Mouse (Mus musculus): Measurements from ENCODE around the gene Gm12166. TPM values are rescaled to one million over a fixed set of nuclear protein-coding genes. Genes with fewer than 3 reads are reported as not detected.

Gene Gm12166
- total RNA-seq, 2 experiments from 2014 or later: 1.2 to 2.8 TPM

- intact Hi-C loops (cut with DNase I): no loop called here
- DNase-seq (ENCODE audit: low spot score in 2 of 2): no peak
Observed at GRCm38 (mm10) chr11:46075507-46075906, 23.4 kb upstream of the Gm12166 start.

- intact Hi-C loops (cut with DNase I): no loop called here
- no peak for DNase-seq (ENCODE audit: low spot score in 2 of 2)
Observed at GRCm38 (mm10) chr11:46073850-46074688, 21.9 kb upstream of the Gm12166 start.

GRCm38 (mm10) chr11:46073061-46073849 lies 21.1 kb upstream of the Gm12166 start:
- intact Hi-C loops (cut with DNase I): no loop called here
- no peak for DNase-seq (ENCODE audit: low spot score in 2 of 2)

DNA sequence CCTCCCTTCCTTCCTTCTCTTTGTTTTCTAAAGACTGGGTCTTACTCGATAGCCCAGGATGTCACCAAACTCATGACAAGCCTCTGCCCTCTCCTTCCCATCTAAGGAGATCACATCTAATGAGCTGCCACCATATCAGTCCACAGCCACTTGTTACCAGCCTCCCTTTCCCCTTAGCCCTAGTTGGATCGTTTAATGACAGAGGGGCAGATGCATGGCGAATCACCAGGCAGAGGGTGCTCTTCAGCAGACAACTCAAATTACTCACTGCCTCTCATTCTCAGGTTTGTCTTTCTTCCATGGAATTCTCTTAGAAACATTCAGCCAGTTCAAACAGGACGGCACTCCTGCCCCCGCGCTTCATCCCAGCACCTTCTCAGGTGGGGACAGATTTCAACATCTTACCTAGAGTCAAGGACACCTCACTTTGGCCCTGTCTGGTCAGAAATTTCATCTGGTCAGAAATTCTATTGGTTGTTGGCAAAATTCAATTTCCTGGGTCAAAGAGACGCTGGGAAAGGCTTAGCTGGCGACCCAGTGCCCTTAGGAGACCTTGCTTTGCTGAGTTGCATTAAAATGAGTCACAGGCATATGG lies 20.4 kb upstream of the Gm12166 start:
- DNase-seq (ENCODE audit: low spot score in 2 of 2): no peak
- intact Hi-C loops (cut with DNase I): no loop called here

GRCm38 (mm10) chr11:46070789-46071188 lies 18.7 kb upstream of the Gm12166 start:
- intact Hi-C loops (cut with DNase I): no loop called here
- no peak for DNase-seq (ENCODE audit: low spot score in 2 of 2)

DNA sequence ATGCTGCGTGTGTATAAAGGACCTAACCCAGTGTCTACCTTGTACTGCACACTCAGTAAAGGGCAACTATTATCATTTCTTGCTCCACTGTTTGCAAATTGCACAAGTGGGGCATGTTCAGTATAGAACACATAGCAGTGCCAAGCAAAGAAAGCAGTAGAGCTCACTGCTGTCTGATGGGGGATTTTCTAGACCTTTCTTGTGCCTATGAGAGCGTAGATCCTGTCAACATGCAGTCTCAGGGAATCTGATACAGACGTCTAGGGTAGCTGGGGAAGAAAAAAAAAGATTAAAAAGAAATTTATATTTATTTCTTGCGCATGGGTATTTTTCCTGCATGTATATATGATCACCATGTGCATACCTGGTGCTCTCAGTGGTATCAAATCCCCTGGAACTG lies 18.0 kb upstream of the Gm12166 start:
- no peak for DNase-seq (ENCODE audit: low spot score in 2 of 2)
- intact Hi-C loops (cut with DNase I): no loop called here

DNA sequence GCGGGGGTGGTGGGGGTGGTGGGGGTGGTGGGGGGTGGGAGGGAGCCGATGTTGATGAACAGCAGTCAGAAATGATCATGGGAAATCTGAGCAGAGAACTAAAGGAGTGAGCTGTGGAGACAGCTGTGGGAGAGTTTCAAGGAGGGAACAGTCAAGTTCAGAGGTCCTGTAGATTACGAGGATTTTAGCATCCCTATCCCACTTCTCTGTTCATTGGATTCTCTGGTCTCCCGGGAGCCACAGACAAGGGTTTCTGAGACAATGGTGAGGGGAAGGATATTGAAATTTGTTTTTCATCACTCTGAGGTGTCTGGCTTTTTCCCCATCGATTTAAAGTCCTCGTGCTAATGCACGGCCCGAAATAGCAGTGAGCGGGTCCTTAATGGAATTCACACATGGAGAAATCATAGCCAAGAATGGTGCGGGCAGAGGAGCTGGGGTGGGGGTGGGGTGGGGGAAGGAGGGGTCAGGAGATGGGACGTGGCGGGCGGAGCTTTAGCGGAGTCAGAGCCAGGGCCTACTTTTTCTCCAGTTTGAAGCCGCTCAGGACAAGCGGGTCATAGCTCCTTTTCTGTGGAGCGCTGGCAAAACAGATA lies 17.4 kb upstream of the Gm12166 start:
- intact Hi-C loops (cut with DNase I): no loop called here
- DNase-seq (ENCODE audit: low spot score in 2 of 2): no peak

GRCm38 (mm10) chr11:46068756-46069407 lies 16.8 kb upstream of the Gm12166 start:
- DNase-seq (ENCODE audit: low spot score in 2 of 2): no peak
- intact Hi-C loops (cut with DNase I): no loop called here

DNA sequence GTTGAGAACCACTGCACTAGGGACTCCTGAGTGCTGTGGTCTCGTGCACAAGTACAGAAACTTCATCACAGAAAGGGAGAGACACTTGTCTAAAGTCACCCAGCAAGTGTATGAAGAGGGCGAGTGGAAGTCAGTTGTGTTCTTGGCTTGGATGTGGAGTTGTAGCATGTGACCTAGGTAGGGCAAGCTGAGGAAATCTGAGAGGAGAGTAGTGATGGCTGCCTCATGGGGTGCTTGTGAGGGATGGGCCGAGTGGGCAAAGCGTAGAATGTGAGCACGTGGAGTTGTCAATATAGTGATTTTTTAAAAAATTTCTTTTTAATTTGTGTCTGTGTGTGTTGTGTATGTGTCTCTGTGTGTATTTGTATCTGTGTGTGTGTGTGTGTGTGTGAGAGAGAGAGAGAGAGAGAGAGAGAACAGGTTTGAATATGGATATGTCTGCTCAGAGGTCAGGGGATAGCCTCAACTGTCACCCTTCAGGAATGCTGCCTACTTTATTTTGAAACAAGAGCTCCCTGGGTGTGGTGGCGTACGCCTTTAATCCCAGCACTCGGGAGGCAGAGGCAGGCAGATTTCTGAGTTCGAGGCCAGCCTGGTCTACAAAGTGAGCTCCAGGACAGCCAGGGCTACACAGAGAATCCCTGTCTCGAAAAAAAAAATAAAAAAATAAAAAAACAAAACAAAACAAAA lies 15.4 kb upstream of the Gm12166 start:
- no peak for DNase-seq (ENCODE audit: low spot score in 2 of 2)
- intact Hi-C loops (cut with DNase I): no loop called here

DNA sequence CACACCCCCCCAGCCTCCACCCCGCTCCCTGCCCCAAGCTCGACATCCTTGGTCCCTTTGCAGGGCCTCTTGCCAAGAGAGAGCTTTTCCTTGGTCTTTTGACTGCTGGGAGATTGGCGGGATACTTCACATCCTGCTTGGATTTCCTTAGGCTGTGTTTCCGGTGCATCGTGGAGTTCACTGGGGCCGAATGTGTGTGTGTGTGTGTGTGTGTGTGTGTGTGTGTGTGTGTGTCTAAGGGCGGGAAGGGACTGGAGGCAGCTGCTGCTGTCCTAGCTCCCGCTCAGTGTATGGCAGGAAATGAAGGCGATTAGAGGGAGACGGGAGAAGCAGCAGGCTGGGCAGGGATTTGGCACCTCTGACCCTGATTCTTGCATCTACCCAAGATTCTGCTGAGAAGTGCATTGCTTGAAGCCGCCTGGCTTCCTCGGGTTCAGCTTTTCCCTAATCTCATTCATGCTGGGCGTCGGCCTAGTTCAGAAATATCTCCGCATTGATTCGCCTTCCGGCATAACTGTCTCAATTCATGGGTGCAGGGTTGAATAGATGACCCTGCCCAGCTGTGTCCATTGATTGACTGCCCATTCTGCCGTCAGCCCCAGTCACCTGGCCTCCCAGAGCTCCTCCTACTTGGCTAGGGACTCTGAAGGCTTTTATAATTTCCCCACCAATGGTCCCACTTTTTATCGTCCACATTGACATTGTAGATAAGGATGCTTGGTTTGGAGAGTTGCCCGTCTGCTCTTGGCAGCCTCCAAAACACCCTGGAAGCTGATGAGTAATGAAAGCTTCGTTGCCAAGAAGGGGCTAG lies 13.3 kb upstream of the Gm12166 start:
- intact Hi-C loops (cut with DNase I): no loop called here
- peak in 1 of 2 experiments; percentile 48 for DNase-seq (ENCODE audit: low spot score in 2 of 2)

- intact Hi-C loops (cut with DNase I): no loop called here
- no peak for DNase-seq (ENCODE audit: low spot score in 2 of 2)
Observed at GRCm38 (mm10) chr11:46064767-46065166, 12.6 kb upstream of the Gm12166 start.

GRCm38 (mm10) chr11:46062993-46063731 lies 11.0 kb upstream of the Gm12166 start:
- no peak for DNase-seq (ENCODE audit: low spot score in 2 of 2)
- intact Hi-C loops (cut with DNase I): no loop called here

- intact Hi-C loops (cut with DNase I): no loop called here
- no peak for DNase-seq (ENCODE audit: low spot score in 2 of 2)
Observed at GRCm38 (mm10) chr11:46062569-46062968, 10.4 kb upstream of the Gm12166 start.

DNA sequence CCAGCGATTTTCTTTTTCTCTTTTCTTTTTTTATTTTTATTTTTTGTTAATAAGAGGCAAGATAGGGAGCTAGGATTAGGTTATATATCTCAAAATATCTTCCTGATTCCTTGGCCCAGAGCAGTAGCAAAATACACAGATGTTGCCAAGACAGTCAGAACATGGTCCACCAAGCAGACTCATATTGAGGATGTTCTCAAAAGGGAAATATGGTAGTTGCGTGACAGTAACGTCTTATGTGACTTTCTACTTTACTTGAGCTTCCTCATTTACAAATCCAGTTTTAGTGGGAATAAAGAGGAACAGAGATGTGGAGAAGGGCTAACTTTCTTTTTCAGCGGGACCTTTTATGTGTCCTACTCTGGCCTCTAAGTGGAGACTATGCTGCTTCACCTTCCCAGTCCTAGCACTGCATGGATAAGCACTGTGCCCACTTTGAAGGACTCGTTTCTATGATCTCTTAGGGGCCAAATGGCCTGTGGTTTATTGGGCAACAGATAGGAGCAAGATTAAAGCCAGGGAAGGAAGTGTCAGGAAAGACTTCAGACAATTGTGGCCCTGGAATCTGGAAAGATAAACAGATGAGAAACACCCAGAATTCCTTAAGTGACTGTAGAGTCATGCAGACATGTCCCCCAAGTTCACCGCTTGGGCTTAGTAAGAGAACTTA lies 9.8 kb upstream of the Gm12166 start:
- intact Hi-C loops (cut with DNase I): no loop called here
- DNase-seq (ENCODE audit: low spot score in 2 of 2): no peak

DNA sequence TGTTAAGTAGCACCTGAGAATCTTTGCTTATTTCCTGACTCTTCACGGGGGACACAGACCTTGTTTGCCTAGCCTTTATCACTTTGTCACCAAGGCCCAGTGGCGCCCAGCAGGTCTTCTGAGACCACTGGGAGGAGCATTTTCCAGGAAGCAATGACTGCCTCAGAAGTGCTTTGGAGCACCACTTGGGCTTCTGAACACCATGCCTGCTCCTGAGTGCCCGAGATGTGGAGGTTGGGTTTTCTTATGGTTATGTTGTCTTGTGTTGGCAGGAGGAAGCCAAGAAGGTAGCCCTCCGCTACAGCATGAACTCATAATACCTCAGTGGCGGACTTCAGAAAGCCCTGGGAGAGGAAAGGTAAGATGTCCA lies 8.5 kb upstream of the Gm12166 start:
- intact Hi-C loops (cut with DNase I): no loop called here

GRCm38 (mm10) chr11:46059887-46060650 lies 7.9 kb upstream of the Gm12166 start:
- DNase-seq (ENCODE audit: low spot score in 2 of 2): no peak
- intact Hi-C loops (cut with DNase I): loop anchor here (5.0 kb wide), 2 partner anchors 103 to 118 kb away; partner anchors contain the start of genes Lsm11 and Thg1l

More for the DNA sequence above, 8.5 kb upstream of the Gm12166 start:
- no peak for DNase-seq (ENCODE audit: low spot score in 2 of 2)
